Mouse (Mus musculus) midbrain, embryonic 14.5 days (tissue): ENCODE results near the gene Hoxb2. TPM values are rescaled to one million over a fixed set of nuclear protein-coding genes. Genes with fewer than 3 reads are reported as not detected.

Source experiments
- ATAC-seq: fragments of 200-750 bp; cut with Nextera tagmentation; 2 replicates; pipeline ENCODE4 v1.8.0; 2017; ENCODE audit warnings: moderate number of reproducible peaks, moderate library complexity; ENCODE audit not compliant: low FRiP score, low TSS enrichment
- DNase-seq: peaks from one replicate; pipeline ENCODE4 v3.0.0-alpha.2; 2015
- H3K27ac ChIP-seq: fragments of 300-500 bp; sonication (generic); replicated peaks from 2 replicates; pipeline ENCODE4 v1.5.1; 2014; ENCODE audit warnings: mild to moderate bottlenecking, low read depth, low read length, moderate library complexity
- H3K27me3 ChIP-seq: fragments of 300-500 bp; sonication (generic); 2 replicates; pipeline ENCODE4 v1.6.1; 2014; ENCODE audit warnings: low read length, control low read depth, mixed read lengths; ENCODE audit not compliant: control insufficient read depth, insufficient read depth
- H3K36me3 ChIP-seq: fragments of 300-500 bp; sonication (generic); 2 replicates; pipeline ENCODE4 v1.6.1; 2014; ENCODE audit warnings: low read length, control low read depth; ENCODE audit not compliant: control insufficient read depth, insufficient read depth
- H3K4me1 ChIP-seq: fragments of 300-500 bp; sonication (generic); 2 replicates; pipeline ENCODE4 v1.6.1; 2014; ENCODE audit warnings: mild to moderate bottlenecking, antibody characterized with exemption, low read length, control low read depth; ENCODE audit not compliant: control insufficient read depth, insufficient read depth
- H3K4me2 ChIP-seq: fragments of 300-500 bp; sonication (generic); 2 replicates; pipeline ENCODE4 v1.6.1; 2014; ENCODE audit warnings: mild to moderate bottlenecking, low read length, moderate library complexity
- H3K4me3 ChIP-seq: fragments of 300-500 bp; sonication (generic); replicated peaks from 2 replicates; pipeline ENCODE4 v1.5.1; 2014; ENCODE audit warnings: low read depth, low read length
- H3K9ac ChIP-seq: fragments of 300-500 bp; sonication (generic); replicated peaks from 2 replicates; pipeline ENCODE4 v1.6.1; 2014; ENCODE audit warnings: mild to moderate bottlenecking, low read length, moderate library complexity
- H3K9me3 ChIP-seq: fragments of 300-500 bp; sonication (generic); 2 replicates; pipeline ENCODE4 v1.6.1; 2016; ENCODE audit warnings: low read length, control low read depth, mixed read lengths; ENCODE audit not compliant: control insufficient read depth
- WGBS: fragments of 180-500 bp; shearing (Covaris S2); extraction: QIAGEN DNeasy Blood & Tissue Kit; methylation state at CpG from one replicate; pipeline ENCODE4 v1.1.7; 2014; 5-methylcytosine and 5-hydroxymethylcytosine counted together
- polyA plus RNA-seq: library from polyadenylated mRNA; unstranded; fragments of >200 nt; fragmentation: Nextera tagmentation; extraction: Ambion mirVana; gene quantifications from 2 replicates; pipeline ENCODE4 v1.2.1, GENCODE M21; 2014

Gene Hoxb2
- polyA plus RNA-seq, 1 experiment from 2014 or later: 0.17 TPM

- H3K36me3 ChIP-seq: no peaks in the 10 kb centered on the region
- H3K27ac ChIP-seq: no peak overlapping the region
- ATAC-seq: no peak
- H3K4me2 ChIP-seq: no peak overlapping the region
- H3K4me1 ChIP-seq: no peaks in the 10 kb centered on the region
- H3K9me3 ChIP-seq: no peaks in the 10 kb centered on the region
- H3K27me3 ChIP-seq: peaks cover 99% of the 10 kb centered on the region
- no peak overlapping the region for H3K4me3 ChIP-seq
- 1% methylated on average over 7 of the region's 7 CpGs for WGBS
- DNase-seq: no peak
- H3K9ac ChIP-seq: no peak overlapping the region
Measured at GRCm38 (mm10) chr11:96327122-96327521, 23.2 kb upstream of the Hoxb2 start.

- Histone ChIP-seq H3K36me3 (no peaks in the 10 kb centered on the region), H3K4me1 (no peaks in the 10 kb centered on the region), H3K4me3 (no peak overlapping the region), H3K9me3 (no peaks in the 10 kb centered on the region), H3K9ac (no peak overlapping the region), H3K27ac (no peak overlapping the region), H3K4me2 (no peak overlapping the region), H3K27me3 (peaks cover 99% of the 10 kb centered on the region)
- WGBS: 1% methylated on average over 5 of the region's 5 CpGs
- no peak for ATAC-seq
- DNase-seq: no peak
Measured at GRCm38 (mm10) chr11:96327750-96328149, 22.6 kb upstream of the Hoxb2 start.

GRCm38 (mm10) chr11:96328605-96329004 lies 21.7 kb upstream of the Hoxb2 start:
- no peaks in the 10 kb centered on the region for H3K4me1 ChIP-seq
- DNase-seq (no peak), ATAC-seq (no peak)
- H3K27ac ChIP-seq: no peak overlapping the region
- H3K4me2 ChIP-seq: no peak overlapping the region
- no peaks in the 10 kb centered on the region for H3K9me3 ChIP-seq
- peaks cover 99% of the 10 kb centered on the region for H3K27me3 ChIP-seq
- H3K4me3 ChIP-seq: no peak overlapping the region
- H3K9ac ChIP-seq: no peak overlapping the region
- WGBS: 3% methylated on average over 8 of the region's 8 CpGs
- H3K36me3 ChIP-seq: no peaks in the 10 kb centered on the region

- Histone ChIP-seq H3K4me2 (no peak overlapping the region), H3K4me3 (no peak overlapping the region), H3K4me1 (no peaks in the 10 kb centered on the region), H3K27ac (no peak overlapping the region), H3K27me3 (peaks cover 100% of the 10 kb centered on the region), H3K36me3 (no peaks in the 10 kb centered on the region), H3K9me3 (no peaks in the 10 kb centered on the region), H3K9ac (no peak overlapping the region)
- DNase-seq (no peak), ATAC-seq (no peak)
- under 1% methylated on average over 8 of the region's 8 CpGs for WGBS
Measured at GRCm38 (mm10) chr11:96332105-96332504, 18.2 kb upstream of the Hoxb2 start.

- WGBS: under 1% methylated on average over 35 of the region's 35 CpGs
- H3K4me3 ChIP-seq: no peak overlapping the region
- H3K9me3 ChIP-seq: no peaks in the 10 kb centered on the region
- H3K4me1 ChIP-seq: no peaks in the 10 kb centered on the region
- peaks cover 100% of the 10 kb centered on the region for H3K27me3 ChIP-seq
- H3K9ac ChIP-seq: no peak overlapping the region
- no peak overlapping the region for H3K4me2 ChIP-seq
- no peak overlapping the region for H3K27ac ChIP-seq
- no peak for ATAC-seq
- DNase-seq: no peak
- H3K36me3 ChIP-seq: no peaks in the 10 kb centered on the region
Measured at GRCm38 (mm10) chr11:96332618-96333032, 17.7 kb upstream of the Hoxb2 start.

GRCm38 (mm10) chr11:96333241-96334001 lies 16.9 kb upstream of the Hoxb2 start:
- Histone ChIP-seq H3K36me3 (no peaks in the 10 kb centered on the region), H3K27ac (no peak overlapping the region), H3K4me1 (no peaks in the 10 kb centered on the region), H3K9me3 (no peaks in the 10 kb centered on the region), H3K4me3 (no peak overlapping the region), H3K9ac (no peak overlapping the region), H3K27me3 (peaks cover 100% of the 10 kb centered on the region), H3K4me2 (no peak overlapping the region)
- no peak for ATAC-seq
- WGBS: 2% methylated on average over 17 of the region's 17 CpGs
- no peak for DNase-seq

- no peaks in the 10 kb centered on the region for H3K36me3 ChIP-seq
- no peaks in the 10 kb centered on the region for H3K4me1 ChIP-seq
- H3K4me3 ChIP-seq: no peak overlapping the region
- WGBS: 0% methylated on average over 2 of the region's 2 CpGs
- H3K9ac ChIP-seq: no peak overlapping the region
- no peak overlapping the region for H3K27ac ChIP-seq
- H3K4me2 ChIP-seq: no peak overlapping the region
- no peak for ATAC-seq
- H3K9me3 ChIP-seq: no peaks in the 10 kb centered on the region
- H3K27me3 ChIP-seq: peaks cover 100% of the 10 kb centered on the region
- no peak for DNase-seq
Measured at GRCm38 (mm10) chr11:96334002-96334364, 16.3 kb upstream of the Hoxb2 start.

GRCm38 (mm10) chr11:96334998-96335397 lies 15.3 kb upstream of the Hoxb2 start:
- Histone ChIP-seq H3K4me2 (no peak overlapping the region), H3K4me3 (no peak overlapping the region), H3K9ac (no peak overlapping the region), H3K9me3 (no peaks in the 10 kb centered on the region), H3K27ac (no peak overlapping the region), H3K36me3 (no peaks in the 10 kb centered on the region), H3K4me1 (no peaks in the 10 kb centered on the region), H3K27me3 (peaks cover 100% of the 10 kb centered on the region)
- DNase-seq (no peak), ATAC-seq (no peak)
- 22% methylated on average over 3 of the region's 3 CpGs for WGBS

- no peak overlapping the region for H3K27ac ChIP-seq
- H3K9me3 ChIP-seq: no peaks in the 10 kb centered on the region
- no peaks in the 10 kb centered on the region for H3K4me1 ChIP-seq
- ATAC-seq: no peak
- H3K4me3 ChIP-seq: no peak overlapping the region
- no peak overlapping the region for H3K9ac ChIP-seq
- H3K36me3 ChIP-seq: no peaks in the 10 kb centered on the region
- peaks cover 98% of the 10 kb centered on the region for H3K27me3 ChIP-seq
- 2% methylated on average over 2 of the region's 2 CpGs for WGBS
- DNase-seq: no peak
- H3K4me2 ChIP-seq: no peak overlapping the region
Measured at GRCm38 (mm10) chr11:96336597-96336996, 13.7 kb upstream of the Hoxb2 start.
